Mouse (Mus musculus): ENCODE results near the gene Gfy. TPM values are rescaled to one million over a fixed set of nuclear protein-coding genes. Genes with fewer than 3 reads are reported as not detected.

The Gfy gene
- total RNA-seq, 2 experiments from 2014 or later = not detected

- DNase-seq = no peak
- intact Hi-C loops (cut with DNase I) = no loop called here
Measured at GRCm38 (mm10) chr7:45129776-45130512, 49.4 kb downstream of the Gfy start.

- no peak for DNase-seq
- intact Hi-C loops (cut with DNase I) = no loop called here
Measured at GRCm38 (mm10) chr7:45129318-45129717, 50.1 kb downstream of the Gfy start.

- DNase-seq = peak; percentile 99 to 100
- intact Hi-C loops (cut with DNase I) = no loop called here
Measured at GRCm38 (mm10) chr7:45128624-45129246, 50.6 kb downstream of the Gfy start, which contains the start of gene Rpl13a. Gene Rpl13a, minus strand, starts transcription at chr7:45128761.

- DNase-seq = no peak
- intact Hi-C loops (cut with DNase I) = no loop called here
Measured at GRCm38 (mm10) chr7:45127700-45128224, 51.6 kb downstream of the Gfy start.

- intact Hi-C loops (cut with DNase I) = no loop called here
- no peak for DNase-seq
Measured at GRCm38 (mm10) chr7:45126844-45127699, 52.3 kb downstream of the Gfy start.

Small RNA genes within 50 kb of the gene (microRNA-seq; reads per million reads assigned to microRNA genes)
- gene Mir5121 (9.0 to 15.3 reads per million in 2 experiments), gene Mir7055 (0 reads per million in 2 experiments)

Other genes with a start within 250 kb of the Gfy start
- not detected for gene Tsks, start 236.4 kb downstream of the Gfy start, total RNA-seq (2021)
- gene Cpt1c, start 204.7 kb downstream of the Gfy start, total RNA-seq (2021) = 1 to 10 TPM; 4.1 to 6.2 TPM
- 100 to 1,000 TPM; 198 to 216 TPM for gene Prmt1, start 193.0 kb downstream of the Gfy start, total RNA-seq (2021)
- gene Irf3, start 181.9 kb downstream of the Gfy start, total RNA-seq (2021) = 10 to 100 TPM; 34.1 to 47.9 TPM
- gene Bcl2l12, start 180.9 kb downstream of the Gfy start, total RNA-seq (2021) = 10 to 100 TPM; 14.5 to 15.9 TPM
- 10 to 100 TPM; 68.5 to 70.1 TPM for gene Scaf1, start 163.2 kb downstream of the Gfy start, total RNA-seq (2021)
- gene Rras, start 161.6 kb downstream of the Gfy start, total RNA-seq (2021) = 10 to 100 TPM; 71.6 to 75.7 TPM
- 10 to 100 TPM; 28.8 to 35.7 TPM for gene Prr12, start 126.7 kb downstream of the Gfy start, total RNA-seq (2021)
- 10 to 100 TPM; 33.9 to 35.9 TPM for gene Nosip, start 117.1 kb downstream of the Gfy start, total RNA-seq (2021)
- 10 to 100 TPM; 10.9 to 11.3 TPM for gene Prrg2, start 116.9 kb downstream of the Gfy start, total RNA-seq (2021)
- 10 to 100 TPM; 76.5 to 83.4 TPM for gene Rcn3, start 87.3 kb downstream of the Gfy start, total RNA-seq (2021)
- gene Fcgrt, start 75.7 kb downstream of the Gfy start, total RNA-seq (2021) = 10 to 100 TPM; 65.4 to 69.2 TPM
- 100 to 1,000 TPM; 752 to 773 TPM for gene Rps11, start 55.1 kb downstream of the Gfy start, total RNA-seq (2021)
- gene Rpl13a, start 50.8 kb downstream of the Gfy start, total RNA-seq (2021) = 100 to 1,000 TPM; 809 to 865 TPM
- gene Gm45713, start 43.3 kb downstream of the Gfy start, total RNA-seq (2021) = not detected
- 1 to 10 TPM; 5.7 to 6.5 TPM for gene Flt3l, start 43.1 kb downstream of the Gfy start, total RNA-seq (2021)
- gene Pih1d1, start 25.3 kb downstream of the Gfy start, total RNA-seq (2021) = 10 to 100 TPM; 47.1 to 49.0 TPM
- gene Aldh16a1, start 25.0 kb downstream of the Gfy start, total RNA-seq (2021) = 10 to 100 TPM; 36.6 to 48.2 TPM
- gene Slc17a7, start 15.6 kb downstream of the Gfy start, total RNA-seq (2021) = 1 to 10 TPM; 6.1 to 6.7 TPM
- not detected for gene Pth2, start 1.4 kb upstream of the Gfy start, total RNA-seq (2021)
- not detected for gene Ccdc155, start 25.3 kb upstream of the Gfy start, total RNA-seq (2021)
- not detected for gene Dkkl1, start 32.6 kb upstream of the Gfy start, total RNA-seq (2021)
- 10 to 100 TPM; 27.5 to 32.3 TPM for gene Tead2, start 36.2 kb upstream of the Gfy start, total RNA-seq (2021)
- gene Cd37, start 59.5 kb upstream of the Gfy start, total RNA-seq (2021) = 1 to 10 TPM; 3.0 to 4.0 TPM
- gene Slc6a16, start 61.5 kb upstream of the Gfy start, total RNA-seq (2021) = not detected
- not detected for gene Slc6a21, start 97.9 kb upstream of the Gfy start, total RNA-seq (2021)
- gene Trpm4, start 154.2 kb upstream of the Gfy start, total RNA-seq (2021) = 10 to 100 TPM; 21.0 to 26.1 TPM
- gene Hrc, start 155.7 kb upstream of the Gfy start, total RNA-seq (2021) = 100 to 1,000 TPM; 320 to 351 TPM
- gene Ppfia3, start 187.4 kb upstream of the Gfy start, total RNA-seq (2021) = under 1 TPM; 0.22 to 0.31 TPM
- 1 to 10 TPM in 1 of 2 experiments, under 1 TPM in 1; 0.97 to 1.1 TPM for gene Lin7b, start 191.0 kb upstream of the Gfy start, total RNA-seq (2021)
- gene Snrnp70, start 216.2 kb upstream of the Gfy start, total RNA-seq (2021) = 100 to 1,000 TPM; 146 to 161 TPM
- under 1 TPM; 0.41 to 0.79 TPM for gene Kcna7, start 226.1 kb upstream of the Gfy start, total RNA-seq (2021)
- under 1 TPM; 0.22 to 0.26 TPM for gene Ntf5, start 234.1 kb upstream of the Gfy start, total RNA-seq (2021)
- gene Lhb, start 241.3 kb upstream of the Gfy start, total RNA-seq (2021) = not detected

All from heart, postnatal 10 days (tissue).